Mouse (Mus musculus) midbrain, embryonic 10.5 days (tissue): ENCODE measurements around the gene Emcn. TPM values are rescaled to one million over a fixed set of nuclear protein-coding genes. Genes with fewer than 3 reads are reported as not detected.

Experiments used
- DNase-seq: peaks from one replicate; pipeline ENCODE4 v3.0.0-alpha.2; 2017; ENCODE audit warnings: low spot score
- H3K27ac ChIP-seq: fragments of 300-500 bp; sonication (generic); replicated peaks from 2 replicates; pipeline ENCODE4 v1.5.1; 2016; ENCODE audit warnings: mild to moderate bottlenecking
- H3K27me3 ChIP-seq: fragments of 300-500 bp; sonication (generic); 2 replicates; pipeline ENCODE4 v1.6.1; 2016; ENCODE audit warnings: low read depth, mild to moderate bottlenecking; ENCODE audit not compliant: poor library complexity, severe bottlenecking
- H3K36me3 ChIP-seq: fragments of 300-500 bp; sonication (generic); 2 replicates; pipeline ENCODE4 v1.6.1; 2016; ENCODE audit warnings: mild to moderate bottlenecking, moderate library complexity
- H3K4me1 ChIP-seq: fragments of 300-500 bp; sonication (generic); 2 replicates; pipeline ENCODE4 v1.6.1; 2016
- H3K4me3 ChIP-seq: fragments of 300-500 bp; sonication (generic); 2 replicates; pipeline ENCODE4 v1.5.1; 2016; ENCODE audit warnings: mild to moderate bottlenecking, moderate library complexity
- H3K9me3 ChIP-seq: fragments of 300-500 bp; sonication (generic); replicated peaks from 2 replicates; pipeline ENCODE4 v1.6.1; 2016; ENCODE audit warnings: mild to moderate bottlenecking
- WGBS: fragments of 180-500 bp; shearing (Covaris S2); methylation state at CpG from one replicate; pipeline ENCODE4 v1.1.7; 2016; 5-methylcytosine and 5-hydroxymethylcytosine counted together
- polyA plus RNA-seq: library from polyadenylated mRNA; unstranded; fragments of >200 nt; fragmentation: Nextera tagmentation; extraction: Ambion mirVana; gene quantifications from 2 replicates; pipeline ENCODE4 v1.2.1, GENCODE M21; 2016

Gene Emcn
- polyA plus RNA-seq, 1 experiment from 2014 or later: 26.6 TPM

DNA sequence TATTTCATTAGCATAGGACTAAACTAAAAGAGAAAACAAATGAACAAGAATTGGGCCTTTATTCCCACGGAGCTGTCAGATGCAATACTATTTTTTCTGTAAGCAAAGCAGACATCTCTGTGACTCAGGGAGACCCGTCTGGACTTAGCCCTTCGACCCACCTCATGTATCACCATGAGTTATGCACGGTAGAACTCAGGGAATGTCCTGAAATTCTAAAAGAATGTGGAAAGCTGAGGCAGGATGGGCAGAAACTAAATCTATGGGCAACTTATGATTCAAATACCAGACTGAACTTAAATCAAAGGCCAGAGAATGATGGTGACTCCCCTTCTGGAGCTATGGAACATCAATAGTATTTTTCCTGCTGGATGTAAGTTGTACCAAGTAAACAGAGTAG lies 8.3 kb upstream of the Emcn start:
- Histone ChIP-seq H3K27me3 (no peaks in the 10 kb centered on the region), H3K4me3 (no peak overlapping the region), H3K27ac (no peak overlapping the region), H3K4me1 (0 out of 2 replicates have a peak, but pooled peaks cover 3% of the 10 kb centered on the region), H3K9me3 (no peaks in the 10 kb centered on the region), H3K36me3 (no peaks in the 10 kb centered on the region)
- no peak for DNase-seq
- 91% methylated on average over 4 of the region's 4 CpGs for WGBS

DNA sequence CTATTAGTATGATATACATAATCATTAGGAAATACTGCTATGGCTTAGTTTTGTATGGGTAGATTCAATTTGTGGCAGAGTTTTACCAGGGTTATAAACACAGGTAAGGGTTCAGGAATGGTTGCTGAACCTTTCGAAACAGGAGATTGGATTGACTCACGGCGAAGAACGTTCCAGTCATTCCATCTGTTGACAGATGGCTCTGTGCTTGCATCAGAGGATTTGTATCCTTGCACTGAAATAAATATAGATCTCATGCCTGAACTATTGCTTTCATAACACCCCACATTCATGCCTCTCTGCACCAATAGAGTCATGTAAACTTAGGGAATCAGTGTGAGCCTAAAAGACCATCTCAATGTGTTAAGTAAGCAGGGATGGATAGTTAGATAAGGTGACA lies 4.9 kb upstream of the Emcn start:
- 91% methylated on average over 4 of the region's 4 CpGs for WGBS
- no peak for DNase-seq
- H3K4me3 ChIP-seq: no peak overlapping the region

DNA sequence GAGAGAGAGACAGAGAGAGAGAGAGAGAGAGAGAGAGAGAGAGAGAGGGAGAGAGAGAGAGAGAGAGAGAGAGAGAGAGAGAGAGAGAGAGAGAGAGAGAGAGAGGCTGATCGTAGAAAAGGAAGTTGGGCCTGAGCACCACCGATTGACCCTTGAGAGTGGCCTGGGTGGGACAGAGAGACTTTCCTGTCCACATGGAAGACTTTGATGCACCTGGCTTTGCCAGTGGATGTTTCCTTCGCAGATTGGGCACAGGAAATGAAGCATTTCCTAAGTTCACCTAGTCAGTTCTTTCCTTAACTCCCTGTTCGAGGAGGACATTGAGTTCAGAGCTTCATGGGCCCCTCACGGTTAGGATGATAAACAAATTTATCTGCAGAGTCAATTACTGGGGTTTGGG lies 2.6 kb downstream of the Emcn start:
- DNase-seq: no peak
- Histone ChIP-seq H3K4me1 (no peaks in the 10 kb centered on the region), H3K36me3 (no peaks in the 10 kb centered on the region), H3K27ac (no peak overlapping the region), H3K9me3 (no peaks in the 10 kb centered on the region), H3K27me3 (no peaks in the 10 kb centered on the region), H3K4me3 (no peak overlapping the region)
- WGBS: 85% methylated on average over 5 of the region's 5 CpGs

More for the DNA sequence above, 4.9 kb upstream of the Emcn start:
- H3K9me3 ChIP-seq: no peaks in the 10 kb centered on the region
- H3K27me3 ChIP-seq: no peaks in the 10 kb centered on the region
- no peaks in the 10 kb centered on the region for H3K36me3 ChIP-seq
- no peak overlapping the region for H3K27ac ChIP-seq
- no peaks in the 10 kb centered on the region for H3K4me1 ChIP-seq

DNA sequence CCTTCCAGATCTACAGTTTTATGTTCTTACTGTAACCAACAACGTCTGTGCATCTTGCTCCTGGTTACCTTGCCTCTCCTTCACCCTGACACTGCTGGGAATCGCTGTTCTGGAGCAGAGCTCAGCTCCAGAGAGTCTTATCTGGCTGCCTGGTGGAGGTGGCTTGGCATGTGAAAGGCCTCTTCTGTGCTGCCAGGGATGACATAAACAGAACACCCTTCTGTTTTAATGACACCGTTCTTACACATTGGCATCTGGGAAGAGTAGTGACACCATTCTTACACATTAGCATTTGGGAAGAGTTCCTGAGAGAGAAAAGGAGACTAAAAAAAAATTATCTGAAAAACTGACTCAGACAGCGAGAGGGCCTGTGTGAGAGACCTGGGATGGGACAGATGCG lies 11.0 kb downstream of the Emcn start:
- Histone ChIP-seq H3K27me3 (no peaks in the 10 kb centered on the region), H3K27ac (no peak overlapping the region), H3K9me3 (no peaks in the 10 kb centered on the region), H3K4me1 (no peaks in the 10 kb centered on the region), H3K4me3 (no peak overlapping the region), H3K36me3 (no peaks in the 10 kb centered on the region)
- DNase-seq: no peak
- 87% methylated on average over 5 of the region's 5 CpGs for WGBS

DNA sequence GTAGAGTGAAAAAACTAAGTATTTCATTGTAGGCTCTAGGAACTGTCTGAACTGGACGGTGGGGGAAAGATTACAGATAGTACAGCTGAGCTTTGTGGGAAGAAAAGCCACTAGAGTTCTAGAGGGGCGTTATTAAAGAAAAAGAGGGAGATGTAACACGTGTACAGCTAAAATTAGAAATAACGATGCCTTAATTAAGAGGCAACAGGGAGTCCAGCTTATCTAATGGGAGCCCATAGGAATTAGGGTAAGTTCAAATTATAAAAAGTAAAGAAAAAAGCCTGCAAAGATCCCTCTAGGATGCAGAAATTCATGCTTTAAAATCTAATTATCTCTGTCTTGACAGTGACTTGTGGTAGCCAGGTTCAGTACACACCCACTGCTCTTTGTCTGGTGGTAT lies 15.8 kb downstream of the Emcn start:
- H3K27me3 ChIP-seq: no peaks in the 10 kb centered on the region
- 89% methylated on average over 4 of the region's 4 CpGs for WGBS
- DNase-seq: no peak

DNA sequence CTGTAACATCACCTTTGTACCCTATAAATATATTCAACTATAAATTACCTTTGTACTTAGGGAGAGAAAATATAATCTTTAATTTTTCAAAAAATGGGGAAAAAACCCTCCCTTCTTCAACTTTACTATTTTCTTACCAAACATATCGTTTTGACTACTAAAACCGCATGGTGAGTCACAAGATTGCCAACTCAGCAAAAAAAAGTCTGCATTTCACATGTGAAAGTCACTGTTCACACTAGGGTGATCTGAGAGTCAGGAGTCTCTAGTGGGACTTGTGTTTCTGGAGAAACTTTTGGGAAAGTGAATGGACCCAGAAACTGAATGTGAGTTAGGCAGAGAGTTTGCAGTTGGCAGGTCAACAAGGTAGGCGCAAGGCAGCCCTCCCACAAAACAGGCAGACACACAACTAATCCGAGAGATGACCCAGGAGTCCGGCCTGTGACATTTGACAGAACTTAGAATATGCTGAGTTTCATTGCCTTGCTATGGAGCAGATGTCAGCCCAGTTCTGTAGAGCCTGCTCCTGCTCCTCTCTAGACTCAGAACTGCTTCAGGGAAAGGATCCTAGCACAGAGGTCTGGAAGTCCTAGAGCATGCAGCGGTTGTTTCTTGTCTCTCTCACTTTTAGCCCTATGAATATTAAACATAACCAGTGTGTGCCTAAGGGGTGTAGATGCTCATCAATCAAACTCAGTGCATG lies 26.4 kb downstream of the Emcn start:
- Histone ChIP-seq H3K36me3 (no peaks in the 10 kb centered on the region), H3K27me3 (no peaks in the 10 kb centered on the region), H3K9me3 (no peaks in the 10 kb centered on the region), H3K4me1 (peaks cover 7% of the 10 kb centered on the region; the same call in 1 of the 2 replicates), H3K27ac (no peak overlapping the region), H3K4me3 (no peak overlapping the region)
- 89% methylated on average over 6 of the region's 6 CpGs for WGBS
- no peak for DNase-seq

More for the DNA sequence above, 15.8 kb downstream of the Emcn start:
- H3K4me1 ChIP-seq: no peaks in the 10 kb centered on the region
- no peaks in the 10 kb centered on the region for H3K9me3 ChIP-seq
- no peak overlapping the region for H3K4me3 ChIP-seq
- H3K27ac ChIP-seq: no peak overlapping the region
- no peaks in the 10 kb centered on the region for H3K36me3 ChIP-seq

DNA sequence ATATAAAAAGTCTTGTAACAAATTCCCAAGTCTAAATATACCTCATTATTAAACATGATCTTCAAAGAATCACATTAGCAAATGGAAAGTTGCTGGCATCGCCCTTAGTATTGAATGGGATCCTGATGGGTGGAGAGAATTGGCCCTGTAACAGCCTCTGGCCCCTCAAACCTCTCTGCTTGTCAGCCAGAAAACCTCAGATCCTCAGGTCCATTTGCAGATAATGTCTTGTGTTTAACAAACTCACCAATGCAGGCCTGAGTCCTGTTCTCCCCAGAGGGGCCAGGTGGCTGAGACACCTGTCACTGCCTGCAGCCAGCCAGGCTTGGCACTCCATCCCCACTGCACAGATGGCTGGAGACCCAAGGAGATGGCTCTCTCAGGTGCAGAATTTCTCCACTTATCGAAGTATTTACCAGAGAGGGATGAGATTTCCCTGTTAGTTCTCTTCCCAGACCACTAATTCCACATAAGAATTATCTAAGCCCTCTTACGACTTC lies 27.0 kb downstream of the Emcn start:
- no peak for DNase-seq
- Histone ChIP-seq H3K4me1 (peaks cover 7% of the 10 kb centered on the region; the same call in 1 of the 2 replicates), H3K36me3 (no peaks in the 10 kb centered on the region), H3K9me3 (no peaks in the 10 kb centered on the region), H3K27me3 (no peaks in the 10 kb centered on the region), H3K27ac (no peak overlapping the region), H3K4me3 (no peak overlapping the region)
- 76% methylated on average over 3 of the region's 3 CpGs for WGBS

DNA sequence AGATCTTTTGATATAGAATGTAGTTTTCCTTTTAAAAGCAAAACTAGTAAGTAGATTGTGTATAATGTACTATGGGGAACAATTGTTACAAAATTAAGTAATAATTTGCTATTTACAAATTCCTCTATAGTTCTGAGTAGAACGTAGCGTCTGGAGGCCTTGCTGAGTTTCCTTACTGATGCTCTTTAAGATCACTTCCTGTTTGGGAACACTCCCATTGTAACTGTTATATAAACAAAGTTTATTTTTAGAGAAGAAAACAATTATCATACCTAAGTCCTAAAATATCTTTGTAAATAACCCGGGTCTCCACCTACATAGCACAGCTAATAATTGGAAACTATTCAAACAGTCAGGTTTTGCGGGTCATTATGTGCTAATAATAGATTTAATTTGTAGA lies 32.0 kb downstream of the Emcn start:
- H3K27ac ChIP-seq: no peak overlapping the region
- peaks cover 5% of the 10 kb centered on the region; the same call in 1 of the 2 replicates for H3K4me1 ChIP-seq
- no peak overlapping the region for H3K4me3 ChIP-seq
- WGBS: 89% methylated on average over 4 of the region's 4 CpGs
- no peaks in the 10 kb centered on the region for H3K36me3 ChIP-seq
- H3K27me3 ChIP-seq: no peaks in the 10 kb centered on the region
- no peak for DNase-seq
- H3K9me3 ChIP-seq: no peaks in the 10 kb centered on the region

DNA sequence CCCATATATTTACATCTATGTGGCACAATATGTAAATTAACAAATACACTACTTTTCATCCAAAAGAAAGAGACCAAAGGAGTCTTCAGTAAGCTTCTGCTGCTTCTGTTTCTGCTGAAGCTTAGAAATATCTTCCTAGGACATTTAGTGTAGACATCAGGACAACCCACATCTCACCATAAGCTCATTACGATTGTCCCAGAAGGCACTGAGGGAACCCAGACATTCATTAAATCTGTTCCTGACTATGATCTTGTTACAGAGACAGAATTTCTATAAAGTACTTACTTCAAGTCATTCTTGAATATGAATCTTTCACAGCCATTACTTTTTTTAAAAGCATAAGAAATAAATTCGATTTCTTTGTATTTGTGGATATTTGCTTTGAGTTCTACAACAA lies 41.4 kb downstream of the Emcn start:
- no peak overlapping the region for H3K4me3 ChIP-seq
- WGBS: 86% methylated on average over 2 of the region's 2 CpGs
- H3K27ac ChIP-seq: no peak overlapping the region
- no peaks in the 10 kb centered on the region for H3K9me3 ChIP-seq
- no peaks in the 10 kb centered on the region for H3K27me3 ChIP-seq
- DNase-seq: no peak
- H3K36me3 ChIP-seq: no peaks in the 10 kb centered on the region
- H3K4me1 ChIP-seq: no peaks in the 10 kb centered on the region

DNA sequence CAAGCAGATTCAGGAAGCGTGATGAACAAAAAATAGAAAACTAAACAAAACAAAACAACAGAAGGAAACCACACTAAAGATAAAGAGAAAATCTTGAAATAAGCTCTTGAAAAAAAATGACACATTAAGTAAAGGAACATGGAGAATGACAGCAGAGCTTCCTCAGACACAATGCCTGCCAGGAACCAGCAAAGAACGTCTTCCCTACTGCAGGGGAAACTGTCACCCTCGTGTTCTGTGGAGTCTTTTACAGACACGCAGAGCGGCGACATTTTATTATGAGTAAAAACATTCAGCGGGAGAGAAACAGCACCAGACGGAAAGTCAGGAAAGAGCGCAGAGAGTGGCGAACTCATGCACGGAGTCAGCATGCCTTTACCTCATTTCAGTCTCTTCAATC lies 54.7 kb downstream of the Emcn start:
- Histone ChIP-seq H3K4me3 (no peak overlapping the region), H3K27me3 (no peaks in the 10 kb centered on the region), H3K27ac (no peak overlapping the region), H3K36me3 (no peaks in the 10 kb centered on the region), H3K9me3 (no peaks in the 10 kb centered on the region), H3K4me1 (no peaks in the 10 kb centered on the region)
- WGBS: 86% methylated on average over 11 of the region's 11 CpGs
- DNase-seq: no peak

DNA sequence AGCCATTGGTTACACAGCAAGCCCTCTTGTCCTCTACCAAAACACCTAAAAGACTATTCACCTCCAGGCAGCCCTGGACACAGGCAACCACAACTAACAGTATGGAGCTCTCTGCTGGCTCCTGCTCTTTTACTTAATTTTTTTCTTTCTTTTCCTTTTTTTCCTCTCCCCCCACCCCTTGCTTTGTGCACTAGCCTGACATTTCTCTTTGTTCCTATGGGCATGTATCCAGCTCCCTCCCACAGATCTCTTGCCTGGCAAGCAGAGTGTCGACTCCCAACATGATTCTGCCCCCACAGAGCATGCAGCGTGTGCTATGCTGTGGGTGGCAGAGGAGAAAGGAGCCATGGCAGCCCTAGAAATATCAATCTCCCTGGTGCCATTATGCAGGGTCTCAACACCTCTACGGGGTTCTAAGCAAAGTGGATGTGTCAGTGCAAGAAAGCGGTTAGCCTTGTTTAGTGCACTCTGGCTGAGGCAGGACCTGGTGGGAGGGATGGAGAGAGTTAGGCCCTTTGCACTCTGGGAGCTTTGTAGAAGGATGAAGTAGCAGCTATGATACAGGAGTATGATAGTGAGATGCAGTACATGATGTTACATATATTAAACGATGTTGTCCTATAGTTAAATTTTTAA lies 74.7 kb downstream of the Emcn start:
- H3K36me3 ChIP-seq: no peaks in the 10 kb centered on the region
- WGBS: 89% methylated on average over 5 of the region's 5 CpGs

DNA sequence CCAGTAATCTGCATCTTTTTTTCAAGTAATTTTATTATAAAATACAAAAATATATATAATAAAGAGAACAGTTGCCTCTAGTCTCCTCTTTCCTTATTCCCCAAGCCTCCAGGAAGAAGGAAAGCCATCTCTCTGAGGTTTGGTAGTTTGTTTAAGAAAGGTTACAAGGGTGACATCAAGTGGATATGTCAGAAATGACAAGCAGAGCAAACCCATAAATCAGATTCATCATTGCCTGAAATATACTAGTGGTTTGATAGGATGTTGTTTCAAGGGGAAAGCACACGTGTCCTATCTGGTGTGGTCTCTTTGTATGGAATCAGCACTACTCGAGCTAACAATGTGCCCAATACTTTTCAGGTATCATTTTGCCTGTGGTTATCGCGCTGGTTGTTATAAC lies 77.8 kb downstream of the Emcn start:
- Histone ChIP-seq H3K36me3 (no peaks in the 10 kb centered on the region), H3K27me3 (no peaks in the 10 kb centered on the region), H3K4me3 (no peak overlapping the region), H3K9me3 (no peaks in the 10 kb centered on the region), H3K27ac (no peak overlapping the region), H3K4me1 (no peaks in the 10 kb centered on the region)
- no peak for DNase-seq
- 72% methylated on average over 4 of the region's 4 CpGs for WGBS

More for the DNA sequence above, 74.7 kb downstream of the Emcn start:
- no peak overlapping the region for H3K4me3 ChIP-seq
- no peak overlapping the region for H3K27ac ChIP-seq
- DNase-seq: no peak
- H3K27me3 ChIP-seq: no peaks in the 10 kb centered on the region
- H3K4me1 ChIP-seq: no peaks in the 10 kb centered on the region
- no peaks in the 10 kb centered on the region for H3K9me3 ChIP-seq

DNA sequence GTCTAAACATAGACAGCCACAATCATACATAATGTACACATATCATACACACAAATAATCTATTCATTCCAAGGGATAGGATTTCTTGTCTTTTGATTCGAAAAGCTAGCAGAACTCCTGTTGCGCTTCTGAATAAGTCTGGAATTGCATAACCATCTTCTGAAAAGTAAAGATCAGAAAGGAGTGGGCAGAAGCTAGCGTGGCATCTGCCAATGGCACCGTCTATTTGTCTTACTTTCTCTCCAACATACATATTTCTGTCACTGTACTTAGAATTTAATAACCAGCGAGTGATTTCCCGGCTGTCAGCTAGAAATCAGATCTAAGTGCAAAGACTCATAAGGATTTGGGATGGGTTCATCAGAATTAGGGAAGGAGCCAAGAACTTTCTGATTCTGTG lies 88.6 kb downstream of the Emcn start:
- Histone ChIP-seq H3K27me3 (no peaks in the 10 kb centered on the region), H3K9me3 (no peaks in the 10 kb centered on the region; the same call in 1 of the 2 replicates), H3K36me3 (no peaks in the 10 kb centered on the region), H3K27ac (no peak overlapping the region), H3K4me3 (no peak overlapping the region), H3K4me1 (no peaks in the 10 kb centered on the region)
- no peak for DNase-seq
- 97% methylated on average over 6 of the region's 6 CpGs for WGBS
